Mouse (Mus musculus): ENCODE results near the gene Gm3448. TPM values are rescaled to one million over a fixed set of nuclear protein-coding genes. Genes with fewer than 3 reads are reported as not detected.
"Not testable (repeated sequence)": the region's sequence is repeated elsewhere in the genome, so short reads cannot be mapped to it uniquely, and the experiment has no call there.

The Gm3448 gene
- polyA plus RNA-seq, 1 experiment from 2014 or later, result 3.7 TPM

GRCm38 (mm10) chr17:15024502-15025193 is 16.7 kb downstream of the Gm3448 start:
- not testable (repeated sequence) for H3K9ac ChIP-seq, H3K4me2 ChIP-seq, H3K27ac ChIP-seq, H3K27me3 ChIP-seq, H3K4me3 ChIP-seq, H3K9me3 ChIP-seq, H3K4me1 ChIP-seq, H3K36me3 ChIP-seq
- peak; percentile 87 for ATAC-seq (ENCODE audit: insufficient number of reproducible peaks, insufficient read depth, low FRiP score, low TSS enrichment, low read depth)
- no CpG with 5 or more reads among the region's 48 CpGs for WGBS

GRCm38 (mm10) chr17:15023878-15024492 is 17.4 kb downstream of the Gm3448 start:
- peak; percentile 68 for ATAC-seq (ENCODE audit: insufficient number of reproducible peaks, insufficient read depth, low FRiP score, low TSS enrichment, low read depth)
- not testable (repeated sequence) for H3K9me3 ChIP-seq, H3K27ac ChIP-seq, H3K36me3 ChIP-seq, H3K4me1 ChIP-seq, H3K4me3 ChIP-seq, H3K9ac ChIP-seq, H3K4me2 ChIP-seq, H3K27me3 ChIP-seq
- WGBS, result no CpG with 5 or more reads among the region's 97 CpGs

GRCm38 (mm10) chr17:15021503-15022220 is 19.7 kb downstream of the Gm3448 start:
- ATAC-seq (ENCODE audit: insufficient number of reproducible peaks, insufficient read depth, low FRiP score, low TSS enrichment, low read depth); H3K4me2 ChIP-seq; H3K36me3 ChIP-seq; H3K4me3 ChIP-seq; H3K9ac ChIP-seq; H3K9me3 ChIP-seq; H3K27me3 ChIP-seq; H3K4me1 ChIP-seq: not testable (repeated sequence)
- WGBS, result 64% methylated on average over 3 of the region's 3 CpGs
- 0 out of 2 replicates have a peak overlapping the region, but pooled peaks have one; percentile 36 for H3K27ac ChIP-seq

- H3K4me1 ChIP-seq, H3K4me2 ChIP-seq, H3K9ac ChIP-seq, H3K9me3 ChIP-seq, H3K27ac ChIP-seq, H3K27me3 ChIP-seq, H3K4me3 ChIP-seq, H3K36me3 ChIP-seq: not testable (repeated sequence)
- WGBS, result no CpG with 5 or more reads among the region's 60 CpGs
- peak; percentile 96 for ATAC-seq (ENCODE audit: insufficient number of reproducible peaks, insufficient read depth, low FRiP score, low TSS enrichment, low read depth)
These were observed 31.5 kb downstream of the Gm3448 start, which contains the start of gene Gm3435 for GRCm38 (mm10) chr17:15009706-15010413. Gene Gm3435 (plus strand): TSS chr17:15010176.

GRCm38 (mm10) chr17:15009088-15009487 is 32.2 kb downstream of the Gm3448 start:
- H3K27ac ChIP-seq; H3K9me3 ChIP-seq; H3K36me3 ChIP-seq; H3K27me3 ChIP-seq; ATAC-seq (ENCODE audit: insufficient number of reproducible peaks, insufficient read depth, low FRiP score, low TSS enrichment, low read depth); H3K4me2 ChIP-seq; H3K9ac ChIP-seq; H3K4me1 ChIP-seq; H3K4me3 ChIP-seq: not testable (repeated sequence)
- WGBS, result no CpG with 5 or more reads among the region's 3 CpGs

- H3K4me1 ChIP-seq; H3K27ac ChIP-seq; ATAC-seq (ENCODE audit: insufficient number of reproducible peaks, insufficient read depth, low FRiP score, low TSS enrichment, low read depth); H3K9me3 ChIP-seq; H3K36me3 ChIP-seq; H3K4me2 ChIP-seq; H3K9ac ChIP-seq; H3K4me3 ChIP-seq; H3K27me3 ChIP-seq: not testable (repeated sequence)
- no CpG with 5 or more reads among the region's 4 CpGs for WGBS
These were observed 41.3 kb downstream of the Gm3448 start for GRCm38 (mm10) chr17:15000047-15000446.

GRCm38 (mm10) chr17:14994140-14994539 is 47.2 kb downstream of the Gm3448 start:
- not testable (repeated sequence) for H3K9ac ChIP-seq; H3K27ac ChIP-seq; H3K4me3 ChIP-seq; ATAC-seq (ENCODE audit: insufficient number of reproducible peaks, insufficient read depth, low FRiP score, low TSS enrichment, low read depth); H3K4me1 ChIP-seq; H3K9me3 ChIP-seq; H3K27me3 ChIP-seq; H3K36me3 ChIP-seq; H3K4me2 ChIP-seq
- no CpG with 5 or more reads among the region's 5 CpGs for WGBS

GRCm38 (mm10) chr17:14993139-14993832 is 48.1 kb downstream of the Gm3448 start:
- not testable (repeated sequence) for H3K27ac ChIP-seq, H3K9ac ChIP-seq, H3K4me1 ChIP-seq, H3K36me3 ChIP-seq, H3K27me3 ChIP-seq, H3K4me3 ChIP-seq, H3K9me3 ChIP-seq, H3K4me2 ChIP-seq
- ATAC-seq (ENCODE audit: insufficient number of reproducible peaks, insufficient read depth, low FRiP score, low TSS enrichment, low read depth), result peak; percentile 89
- no CpG with 5 or more reads among the region's 47 CpGs for WGBS

GRCm38 (mm10) chr17:14992522-14993138 is 48.7 kb downstream of the Gm3448 start:
- not testable (repeated sequence) for H3K4me3 ChIP-seq, H3K4me1 ChIP-seq, H3K9me3 ChIP-seq, H3K4me2 ChIP-seq, H3K36me3 ChIP-seq, H3K9ac ChIP-seq, H3K27me3 ChIP-seq, H3K27ac ChIP-seq
- peak; percentile 63 for ATAC-seq (ENCODE audit: insufficient number of reproducible peaks, insufficient read depth, low FRiP score, low TSS enrichment, low read depth)
- WGBS, result no CpG with 5 or more reads among the region's 98 CpGs

GRCm38 (mm10) chr17:14990116-14990702 is 51.1 kb downstream of the Gm3448 start:
- not testable (repeated sequence) for H3K9me3 ChIP-seq; H3K4me2 ChIP-seq; H3K27me3 ChIP-seq; H3K4me3 ChIP-seq; H3K27ac ChIP-seq; H3K9ac ChIP-seq; H3K4me1 ChIP-seq; ATAC-seq (ENCODE audit: insufficient number of reproducible peaks, insufficient read depth, low FRiP score, low TSS enrichment, low read depth); H3K36me3 ChIP-seq
- 77% methylated on average over 4 of the region's 5 CpGs for WGBS

Data from embryonic facial prominence, embryonic 13.5 days (tissue).